Mouse (Mus musculus): ENCODE data around the gene Tmem161b. TPM values are rescaled to one million over a fixed set of nuclear protein-coding genes. Genes with fewer than 3 reads are reported as not detected.

Gene Tmem161b
- polyA plus RNA-seq, 1 experiment from 2014 or later = 15.0 TPM

- no peak for ATAC-seq (ENCODE audit: insufficient number of reproducible peaks, insufficient read depth, low FRiP score, low TSS enrichment, low read depth)
- Histone ChIP-seq H3K9me3 (no peaks in the 10 kb centered on the region), H3K4me1 (no peaks in the 10 kb centered on the region), H3K9ac (no peak overlapping the region), H3K27me3 (no peaks in the 10 kb centered on the region), H3K36me3 (0 out of 2 replicates have a peak, but pooled peaks cover 6% of the 10 kb centered on the region), H3K27ac (no peak overlapping the region), H3K4me3 (no peak overlapping the region), H3K4me2 (no peak overlapping the region)
- WGBS = 92% methylated on average over 5 of the region's 5 CpGs
These were observed 54.1 kb downstream of the Tmem161b start for GRCm38 (mm10) chr13:84276246-84276645.

- 75% methylated on average over 4 of the region's 4 CpGs for whole genome bisulfite sequencing
- H3K27me3 ChIP-seq = no peaks in the 10 kb centered on the region
- no peak overlapping the region for H3K4me2 ChIP-seq
- H3K4me1 ChIP-seq = no peaks in the 10 kb centered on the region
- ATAC-seq (ENCODE audit: insufficient number of reproducible peaks, insufficient read depth, low FRiP score, low TSS enrichment, low read depth) = no peak
- H3K9ac ChIP-seq = no peak overlapping the region
- no peak overlapping the region for H3K27ac ChIP-seq
- 0 out of 2 replicates have a peak, but pooled peaks cover 3% of the 10 kb centered on the region for H3K36me3 ChIP-seq
- H3K9me3 ChIP-seq = no peaks in the 10 kb centered on the region
- H3K4me3 ChIP-seq = no peak overlapping the region
These were observed 58.3 kb downstream of the Tmem161b start for GRCm38 (mm10) chr13:84280352-84280751.

DNA sequence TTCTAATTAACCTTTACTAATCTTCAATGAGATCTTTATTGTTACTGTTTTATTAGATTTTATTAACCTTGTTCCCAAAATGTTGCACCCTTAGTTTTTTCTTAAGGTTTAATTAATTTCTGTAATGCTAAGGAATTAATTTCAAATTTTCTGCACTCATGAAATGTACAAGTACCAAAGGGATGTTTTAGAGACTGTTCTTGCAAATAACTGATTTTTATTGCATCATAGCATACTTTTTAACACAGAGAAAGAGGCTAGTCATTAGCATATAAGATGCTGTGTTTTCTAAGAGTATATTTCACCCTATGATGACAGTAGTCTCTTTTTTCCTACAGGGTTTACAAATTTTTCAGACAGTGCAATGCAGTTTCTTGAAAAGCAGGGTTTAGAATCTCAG, 60.9 kb downstream of the Tmem161b start:
- no peaks in the 10 kb centered on the region for H3K9me3 ChIP-seq
- H3K27ac ChIP-seq = no peak overlapping the region
- H3K4me3 ChIP-seq = no peak overlapping the region
- no peaks in the 10 kb centered on the region for H3K27me3 ChIP-seq
- no peak overlapping the region for H3K4me2 ChIP-seq
- peaks cover 7% of the 10 kb centered on the region for H3K36me3 ChIP-seq
- no peak overlapping the region for H3K9ac ChIP-seq
- H3K4me1 ChIP-seq = no peaks in the 10 kb centered on the region
- no peak for ATAC-seq (ENCODE audit: insufficient number of reproducible peaks, insufficient read depth, low FRiP score, low TSS enrichment, low read depth)

DNA sequence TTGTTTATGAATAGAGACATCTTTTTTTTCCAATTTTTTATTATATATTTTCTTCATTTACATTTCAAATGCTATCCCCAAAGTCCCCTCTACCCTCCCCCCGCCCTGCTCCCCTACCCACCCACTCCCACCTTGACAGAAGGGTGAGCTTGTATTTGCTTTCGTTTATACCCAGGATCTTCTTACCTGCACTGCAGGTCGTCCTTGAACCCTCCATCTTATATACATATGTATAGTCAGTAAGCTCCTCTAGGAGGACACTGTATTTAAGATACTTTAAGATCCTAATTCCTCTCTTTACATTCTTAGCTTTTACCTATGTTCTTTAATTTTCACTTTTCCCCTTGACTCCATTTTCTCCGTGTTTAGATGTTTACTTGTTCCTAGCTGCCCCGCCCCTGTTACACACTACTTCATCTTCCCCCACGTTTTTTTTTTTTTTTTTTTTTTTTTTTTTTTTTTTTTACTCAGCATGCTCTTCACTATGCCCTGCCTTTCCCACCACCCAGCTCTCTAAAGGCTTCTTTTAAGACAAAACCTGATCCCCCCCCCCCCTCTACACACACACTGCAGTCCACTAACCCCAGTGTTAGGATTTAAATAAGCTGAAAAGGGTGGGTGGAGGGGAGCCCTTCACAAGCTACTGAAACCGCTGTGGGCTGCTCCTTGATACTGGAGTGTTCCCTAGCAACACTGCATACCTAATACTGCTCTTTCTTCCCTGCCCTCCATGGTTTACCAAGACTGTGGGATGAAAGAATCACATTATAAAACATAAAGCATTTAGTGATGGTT, 62.9 kb downstream of the Tmem161b start:
- peaks cover 11% of the 10 kb centered on the region for H3K36me3 ChIP-seq
- no peak overlapping the region for H3K4me2 ChIP-seq
- whole genome bisulfite sequencing = 37% methylated on average over 7 of the region's 7 CpGs
- no peak overlapping the region for H3K9ac ChIP-seq
- H3K9me3 ChIP-seq = no peaks in the 10 kb centered on the region
- no peak overlapping the region for H3K27ac ChIP-seq
- no peak for ATAC-seq (ENCODE audit: insufficient number of reproducible peaks, insufficient read depth, low FRiP score, low TSS enrichment, low read depth)
- H3K4me1 ChIP-seq = no peaks in the 10 kb centered on the region
- H3K27me3 ChIP-seq = no peaks in the 10 kb centered on the region
- no peak overlapping the region for H3K4me3 ChIP-seq

DNA sequence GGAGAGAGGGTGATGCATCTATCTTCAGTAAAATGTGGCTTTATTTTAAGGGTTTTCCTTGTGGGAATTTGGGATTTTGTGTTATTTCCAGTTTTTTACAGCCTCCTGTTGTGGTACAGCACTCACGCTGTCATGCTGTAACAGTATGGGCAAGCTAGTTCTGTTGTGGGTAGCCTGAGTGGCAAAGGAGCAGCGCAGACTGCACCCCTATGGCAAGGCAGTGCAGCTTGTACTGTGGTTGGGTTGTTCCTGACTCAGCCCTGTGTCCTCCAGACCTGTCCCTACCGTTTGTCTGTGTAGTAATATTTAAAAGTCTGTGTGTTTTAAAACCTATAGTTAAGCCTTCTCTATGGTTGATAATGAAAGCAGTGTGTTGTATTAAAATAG, 63.5 kb downstream of the Tmem161b start:
- no peak overlapping the region for H3K4me2 ChIP-seq
- H3K4me3 ChIP-seq = no peak overlapping the region
- H3K27ac ChIP-seq = no peak overlapping the region
- peaks cover 11% of the 10 kb centered on the region for H3K36me3 ChIP-seq
- H3K27me3 ChIP-seq = no peaks in the 10 kb centered on the region
- ATAC-seq (ENCODE audit: insufficient number of reproducible peaks, insufficient read depth, low FRiP score, low TSS enrichment, low read depth) = no peak
- H3K4me1 ChIP-seq = no peaks in the 10 kb centered on the region
- H3K9ac ChIP-seq = no peak overlapping the region
- 79% methylated on average over 3 of the region's 3 CpGs for WGBS
- H3K9me3 ChIP-seq = no peaks in the 10 kb centered on the region

GRCm38 (mm10) chr13:84299445-84300053, 77.5 kb downstream of the Tmem161b start:
- Histone ChIP-seq H3K27ac (peak overlapping the region; percentile 66; the same call in 1 of the 2 replicates), H3K36me3 (peaks cover 30% of the 10 kb centered on the region), H3K4me2 (no peak overlapping the region), H3K9ac (no peak overlapping the region), H3K4me3 (no peak overlapping the region), H3K4me1 (peaks cover 9% of the 10 kb centered on the region), H3K9me3 (no peaks in the 10 kb centered on the region), H3K27me3 (no peaks in the 10 kb centered on the region)
- WGBS = 19% methylated on average over 2 of the region's 2 CpGs
- ATAC-seq (ENCODE audit: insufficient number of reproducible peaks, insufficient read depth, low FRiP score, low TSS enrichment, low read depth) = no peak

DNA sequence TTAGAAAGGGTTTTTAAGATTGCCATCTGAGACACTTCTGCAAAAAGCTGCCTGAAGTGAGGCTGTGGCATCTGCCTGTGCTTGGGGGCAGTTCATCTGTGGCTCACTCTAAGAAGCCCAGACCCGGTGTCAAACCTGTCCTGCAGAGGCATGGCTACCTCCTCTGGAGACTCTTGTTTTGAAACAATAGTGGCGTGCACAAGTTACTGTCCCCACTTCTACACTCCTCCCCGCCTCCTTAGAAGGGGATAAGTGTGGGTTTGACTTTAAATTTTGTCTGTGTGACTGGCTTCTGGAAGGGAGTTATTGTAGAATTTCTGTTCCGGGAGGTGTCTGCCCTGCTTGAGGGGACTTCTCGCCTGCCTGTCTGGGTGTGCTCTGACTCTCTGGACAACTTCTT, 121.2 kb downstream of the Tmem161b start:
- no peak overlapping the region for H3K4me3 ChIP-seq
- no peaks in the 10 kb centered on the region for H3K36me3 ChIP-seq
- H3K27me3 ChIP-seq = peaks cover 64% of the 10 kb centered on the region
- no peak overlapping the region for H3K27ac ChIP-seq
- H3K4me1 ChIP-seq = peaks cover 7% of the 10 kb centered on the region
- H3K9ac ChIP-seq = no peak overlapping the region
- WGBS = 11% methylated on average over 5 of the region's 5 CpGs
- no peak for ATAC-seq (ENCODE audit: insufficient number of reproducible peaks, insufficient read depth, low FRiP score, low TSS enrichment, low read depth)
- no peak overlapping the region for H3K4me2 ChIP-seq
- H3K9me3 ChIP-seq = no peaks in the 10 kb centered on the region

GRCm38 (mm10) chr13:84343691-84344495, 121.8 kb downstream of the Tmem161b start:
- Histone ChIP-seq H3K27ac (no peak overlapping the region), H3K9me3 (no peaks in the 10 kb centered on the region), H3K36me3 (no peaks in the 10 kb centered on the region), H3K9ac (no peak overlapping the region), H3K4me2 (no peak overlapping the region), H3K4me3 (no peak overlapping the region), H3K27me3 (peaks cover 67% of the 10 kb centered on the region), H3K4me1 (peaks cover 11% of the 10 kb centered on the region)
- 4% methylated on average over 13 of the region's 13 CpGs for WGBS
- ATAC-seq (ENCODE audit: insufficient number of reproducible peaks, insufficient read depth, low FRiP score, low TSS enrichment, low read depth) = no peak

DNA sequence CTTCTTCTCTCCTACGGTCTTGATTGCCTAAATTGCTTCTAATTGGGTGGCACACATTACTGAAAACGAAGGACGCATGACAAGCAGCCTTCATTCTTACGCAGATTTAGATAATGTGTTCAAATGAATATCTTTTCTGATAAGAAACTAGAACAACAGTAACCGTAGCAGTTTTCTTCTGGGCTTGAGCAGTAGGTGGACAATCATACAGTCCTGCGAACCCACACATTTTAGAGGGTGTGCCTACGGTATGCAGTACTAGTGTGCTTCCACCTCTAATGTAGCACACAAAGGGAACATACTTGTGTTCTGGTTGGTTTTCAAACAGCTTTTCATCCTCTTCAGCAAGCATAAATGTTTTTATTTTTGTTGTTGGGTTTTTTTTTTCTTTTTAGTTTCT, 122.6 kb downstream of the Tmem161b start:
- Histone ChIP-seq H3K4me2 (no peak overlapping the region), H3K36me3 (no peaks in the 10 kb centered on the region), H3K4me1 (peaks cover 14% of the 10 kb centered on the region), H3K27me3 (peaks cover 67% of the 10 kb centered on the region), H3K27ac (no peak overlapping the region), H3K4me3 (no peak overlapping the region), H3K9ac (no peak overlapping the region), H3K9me3 (no peaks in the 10 kb centered on the region)
- 4% methylated on average over 7 of the region's 7 CpGs for WGBS
- no peak for ATAC-seq (ENCODE audit: insufficient number of reproducible peaks, insufficient read depth, low FRiP score, low TSS enrichment, low read depth)

GRCm38 (mm10) chr13:84345114-84345513, 123.0 kb downstream of the Tmem161b start:
- Histone ChIP-seq H3K36me3 (no peaks in the 10 kb centered on the region), H3K4me1 (peaks cover 14% of the 10 kb centered on the region), H3K4me3 (no peak overlapping the region), H3K27ac (no peak overlapping the region), H3K9ac (no peak overlapping the region), H3K27me3 (peaks cover 71% of the 10 kb centered on the region), H3K9me3 (no peaks in the 10 kb centered on the region), H3K4me2 (no peak overlapping the region)
- no peak for ATAC-seq (ENCODE audit: insufficient number of reproducible peaks, insufficient read depth, low FRiP score, low TSS enrichment, low read depth)
- WGBS = 5% methylated on average over 8 of the region's 8 CpGs
